Mouse (Mus musculus) hindbrain, embryonic 11.5 days (tissue): ENCODE results near the gene Tmem88. TPM values are rescaled to one million over a fixed set of nuclear protein-coding genes. Genes with fewer than 3 reads are reported as not detected.
A peak's percentile ranks its signal among the peaks of the same experiment; 100 is the strongest.

Experiments used
- ATAC-seq: fragments of 200-750 bp; cut with Nextera tagmentation; 2 replicates; pipeline ENCODE4 v1.8.0; 2017; ENCODE audit warnings: mild to moderate bottlenecking, moderate TSS enrichment, moderate library complexity; ENCODE audit not compliant: low FRiP score
- DNase-seq: peaks from one replicate; pipeline ENCODE4 v3.0.0-alpha.2; 2015; ENCODE audit warnings: low spot score
- H3K27ac ChIP-seq: fragments of 300-500 bp; sonication (generic); 2 replicates; pipeline ENCODE4 v1.5.1; 2014; ENCODE audit warnings: mild to moderate bottlenecking, low read depth, low read length
- H3K27me3 ChIP-seq: fragments of 300-500 bp; sonication (generic); 2 replicates; pipeline ENCODE4 v1.6.1; 2014; ENCODE audit warnings: mild to moderate bottlenecking, low read length, moderate library complexity, mixed read lengths; ENCODE audit not compliant: control insufficient read depth, insufficient read depth
- H3K36me3 ChIP-seq: fragments of 300-500 bp; sonication (generic); 2 replicates; pipeline ENCODE4 v1.6.1; 2014; ENCODE audit warnings: mild to moderate bottlenecking, low read length, moderate library complexity, mixed read lengths; ENCODE audit not compliant: control insufficient read depth, insufficient read depth
- H3K4me1 ChIP-seq: fragments of 300-500 bp; sonication (generic); replicated peaks from 2 replicates; pipeline ENCODE4 v1.6.1; 2014; ENCODE audit warnings: low read length, mixed read lengths; ENCODE audit not compliant: control insufficient read depth, insufficient read depth
- H3K4me2 ChIP-seq: fragments of 300-500 bp; sonication (generic); replicated peaks from 2 replicates; pipeline ENCODE4 v1.6.1; 2014; ENCODE audit warnings: mild to moderate bottlenecking, low read depth, low read length
- H3K4me3 ChIP-seq: fragments of 300-500 bp; sonication (generic); 2 replicates; pipeline ENCODE4 v1.5.1; 2014; ENCODE audit warnings: low read depth, low read length
- H3K9ac ChIP-seq: fragments of 300-500 bp; sonication (generic); 2 replicates; pipeline ENCODE4 v1.6.1; 2014; ENCODE audit warnings: low read depth, low read length
- H3K9me3 ChIP-seq: fragments of 300-500 bp; sonication (generic); 2 replicates; pipeline ENCODE4 v1.6.1; 2016; ENCODE audit warnings: low read length; ENCODE audit not compliant: control insufficient read depth
- WGBS: fragments of 180-500 bp; shearing (Covaris S2); extraction: QIAGEN DNeasy Blood & Tissue Kit; methylation state at CpG from one replicate; pipeline ENCODE4 v1.1.7; 2014; 5-methylcytosine and 5-hydroxymethylcytosine counted together
- polyA plus RNA-seq: library from polyadenylated mRNA; unstranded; fragments of >200 nt; fragmentation: Nextera tagmentation; extraction: Ambion mirVana; gene quantifications from 2 replicates; pipeline ENCODE4 v1.2.1, GENCODE M21; 2014

Tmem88 gene
- polyA plus RNA-seq, 1 experiment from 2014 or later = 17.1 TPM

- Histone ChIP-seq H3K27me3 (no peaks in the 10 kb centered on the region), H3K9me3 (no peaks in the 10 kb centered on the region)
Observed at GRCm38 (mm10) chr11:69413221-69414181, 15.5 kb upstream of the Tmem88 start, which contains the start of gene Kdm6b. Kdm6b (minus strand) TSS chr11:69413675.

GRCm38 (mm10) chr11:69412548-69412947, 14.5 kb upstream of the Tmem88 start:
- Histone ChIP-seq H3K4me2 (peak overlapping the region; percentile 99), H3K36me3 (peaks cover 3% of the 10 kb centered on the region; the same call in 1 of the 2 replicates), H3K9ac (peak overlapping the region; percentile 95; the same call in 1 of the 2 replicates), H3K9me3 (no peaks in the 10 kb centered on the region), H3K4me1 (peaks cover 28% of the 10 kb centered on the region), H3K27ac (peak overlapping the region; percentile 98), H3K27me3 (no peaks in the 10 kb centered on the region), H3K4me3 (peak overlapping the region; percentile 88)
- DNase-seq (no peak), ATAC-seq (no peak)
- 65% methylated on average over 7 of the region's 7 CpGs for WGBS

More at GRCm38 (mm10) chr11:69413221-69414181, 15.5 kb upstream of the Tmem88 start, which contains the start of gene Kdm6b:
- Histone ChIP-seq H3K4me1 (peaks cover 23% of the 10 kb centered on the region), H3K27ac (peak within 1 kb of the TSS; percentile 100), H3K36me3 (no peaks in the 10 kb centered on the region), H3K4me2 (peak within 1 kb of the TSS; percentile 99), H3K9ac (peak within 1 kb of the TSS; percentile 99), H3K4me3 (peak within 1 kb of the TSS; percentile 80)
- DNase-seq (peak; percentile 69), ATAC-seq (no peak)
- 39% methylated on average over 12 of the region's 12 CpGs for WGBS

GRCm38 (mm10) chr11:69411538-69412203, 13.6 kb upstream of the Tmem88 start:
- H3K27me3 ChIP-seq = no peaks in the 10 kb centered on the region
- peak overlapping the region; percentile 99 for H3K4me2 ChIP-seq
- peaks cover 3% of the 10 kb centered on the region; the same call in 1 of the 2 replicates for H3K36me3 ChIP-seq
- DNase-seq = peak; percentile 75
- H3K9me3 ChIP-seq = no peaks in the 10 kb centered on the region
- H3K27ac ChIP-seq = peak overlapping the region; percentile 98
- peaks cover 26% of the 10 kb centered on the region for H3K4me1 ChIP-seq
- under 1% methylated on average over 38 of the region's 39 CpGs for WGBS
- ATAC-seq = peak; percentile 7; the same call in 1 of the 2 replicates
- peak overlapping the region; percentile 95 for H3K9ac ChIP-seq
- peak overlapping the region; percentile 88 for H3K4me3 ChIP-seq

- Histone ChIP-seq H3K27me3 (no peaks in the 10 kb centered on the region), H3K4me3 (peak overlapping the region; percentile 88), H3K4me2 (peak overlapping the region; percentile 99), H3K36me3 (peaks cover 7% of the 10 kb centered on the region; the same call in 1 of the 2 replicates), H3K9ac (peak overlapping the region; percentile 95), H3K4me1 (peaks cover 26% of the 10 kb centered on the region), H3K9me3 (no peaks in the 10 kb centered on the region), H3K27ac (peak overlapping the region; percentile 98)
- ATAC-seq = peak; percentile 63
- WGBS = 0% methylated on average over 26 of the region's 26 CpGs
- peak; percentile 100 for DNase-seq
Observed at GRCm38 (mm10) chr11:69411073-69411535, 13.1 kb upstream of the Tmem88 start.

GRCm38 (mm10) chr11:69410310-69411072, 12.5 kb upstream of the Tmem88 start:
- H3K4me2 ChIP-seq = peak overlapping the region; percentile 99
- peak overlapping the region; percentile 95 for H3K9ac ChIP-seq
- no peaks in the 10 kb centered on the region for H3K9me3 ChIP-seq
- H3K27ac ChIP-seq = peak overlapping the region; percentile 98
- ATAC-seq = peak; percentile 0; the same call in 1 of the 2 replicates
- WGBS = under 1% methylated on average over 40 of the region's 41 CpGs
- peaks cover 10% of the 10 kb centered on the region for H3K36me3 ChIP-seq
- H3K4me3 ChIP-seq = peak overlapping the region; percentile 88
- H3K4me1 ChIP-seq = peaks cover 26% of the 10 kb centered on the region
- peak; percentile 64 for DNase-seq
- no peaks in the 10 kb centered on the region for H3K27me3 ChIP-seq

- H3K4me2 ChIP-seq = peak overlapping the region; percentile 99
- H3K9me3 ChIP-seq = no peaks in the 10 kb centered on the region
- H3K4me1 ChIP-seq = peaks cover 26% of the 10 kb centered on the region
- H3K27ac ChIP-seq = peak overlapping the region; percentile 98
- DNase-seq = no peak
- H3K27me3 ChIP-seq = no peaks in the 10 kb centered on the region
- ATAC-seq = no peak
- peak overlapping the region; percentile 95 for H3K9ac ChIP-seq
- 0% methylated on average over 18 of the region's 18 CpGs for WGBS
- H3K36me3 ChIP-seq = peaks cover 15% of the 10 kb centered on the region
- peak overlapping the region; percentile 88 for H3K4me3 ChIP-seq
Observed at GRCm38 (mm10) chr11:69410045-69410309, 11.9 kb upstream of the Tmem88 start.

- peak overlapping the region; percentile 95 for H3K9ac ChIP-seq
- H3K36me3 ChIP-seq = peaks cover 20% of the 10 kb centered on the region
- DNase-seq (peak; percentile 91), ATAC-seq (peak; percentile 45)
- under 1% methylated on average over 38 of the region's 46 CpGs for WGBS
- no peaks in the 10 kb centered on the region for H3K9me3 ChIP-seq
- peak overlapping the region; percentile 88 for H3K4me3 ChIP-seq
- H3K4me1 ChIP-seq = peaks cover 26% of the 10 kb centered on the region
- peak overlapping the region; percentile 99 for H3K4me2 ChIP-seq
- no peaks in the 10 kb centered on the region for H3K27me3 ChIP-seq
- peak overlapping the region; percentile 98 for H3K27ac ChIP-seq
Observed at GRCm38 (mm10) chr11:69409378-69410044, 11.5 kb upstream of the Tmem88 start.
